Mouse (Mus musculus) hindbrain, embryonic 11.5 days (tissue): Measurements from ENCODE around the gene Cst3. TPM values are rescaled to one million over a fixed set of nuclear protein-coding genes. Genes with fewer than 3 reads are reported as not detected.

Source experiments
- ATAC-seq: fragments of 200-750 bp; cut with Nextera tagmentation; 2 replicates; pipeline ENCODE4 v1.8.0; 2017; ENCODE audit warnings: mild to moderate bottlenecking, moderate TSS enrichment, moderate library complexity; ENCODE audit not compliant: low FRiP score
- DNase-seq: peaks from one replicate; pipeline ENCODE4 v3.0.0-alpha.2; 2015; ENCODE audit warnings: low spot score
- H3K27ac ChIP-seq: fragments of 300-500 bp; sonication (generic); 2 replicates; pipeline ENCODE4 v1.5.1; 2014; ENCODE audit warnings: mild to moderate bottlenecking, low read depth, low read length
- H3K27me3 ChIP-seq: fragments of 300-500 bp; sonication (generic); 2 replicates; pipeline ENCODE4 v1.6.1; 2014; ENCODE audit warnings: mild to moderate bottlenecking, low read length, moderate library complexity, mixed read lengths; ENCODE audit not compliant: control insufficient read depth, insufficient read depth
- H3K36me3 ChIP-seq: fragments of 300-500 bp; sonication (generic); 2 replicates; pipeline ENCODE4 v1.6.1; 2014; ENCODE audit warnings: mild to moderate bottlenecking, low read length, moderate library complexity, mixed read lengths; ENCODE audit not compliant: control insufficient read depth, insufficient read depth
- H3K4me1 ChIP-seq: fragments of 300-500 bp; sonication (generic); replicated peaks from 2 replicates; pipeline ENCODE4 v1.6.1; 2014; ENCODE audit warnings: low read length, mixed read lengths; ENCODE audit not compliant: control insufficient read depth, insufficient read depth
- H3K4me2 ChIP-seq: fragments of 300-500 bp; sonication (generic); replicated peaks from 2 replicates; pipeline ENCODE4 v1.6.1; 2014; ENCODE audit warnings: mild to moderate bottlenecking, low read depth, low read length
- H3K4me3 ChIP-seq: fragments of 300-500 bp; sonication (generic); 2 replicates; pipeline ENCODE4 v1.5.1; 2014; ENCODE audit warnings: low read depth, low read length
- H3K9ac ChIP-seq: fragments of 300-500 bp; sonication (generic); 2 replicates; pipeline ENCODE4 v1.6.1; 2014; ENCODE audit warnings: low read depth, low read length
- H3K9me3 ChIP-seq: fragments of 300-500 bp; sonication (generic); 2 replicates; pipeline ENCODE4 v1.6.1; 2016; ENCODE audit warnings: low read length; ENCODE audit not compliant: control insufficient read depth
- WGBS: fragments of 180-500 bp; shearing (Covaris S2); extraction: QIAGEN DNeasy Blood & Tissue Kit; methylation state at CpG from one replicate; pipeline ENCODE4 v1.1.7; 2014; 5-methylcytosine and 5-hydroxymethylcytosine counted together
- polyA plus RNA-seq: library from polyadenylated mRNA; unstranded; fragments of >200 nt; fragmentation: Nextera tagmentation; extraction: Ambion mirVana; gene quantifications from 2 replicates; pipeline ENCODE4 v1.2.1, GENCODE M21; 2014

The Cst3 gene
- polyA plus RNA-seq, 1 experiment from 2014 or later, result 384 TPM

DNA sequence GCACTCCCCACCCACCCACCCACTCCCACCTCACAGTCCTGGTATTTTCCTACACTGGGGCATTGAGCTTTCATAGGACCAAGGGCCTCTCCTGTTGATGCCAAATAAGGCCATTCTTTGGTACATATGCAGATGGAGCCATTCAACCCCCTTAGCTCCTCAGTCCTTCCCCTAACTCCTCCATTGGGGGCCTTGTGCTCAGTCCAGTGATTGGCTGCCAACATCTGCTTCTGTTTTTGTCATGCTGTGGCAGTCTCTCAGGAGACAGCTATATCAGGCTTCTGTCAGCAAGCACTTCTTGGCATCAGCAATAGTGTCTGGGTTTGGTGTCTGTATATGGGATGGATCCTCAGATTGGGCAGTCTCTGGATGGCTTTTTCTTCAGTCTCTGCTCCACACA is 9.2 kb upstream of the Cst3 start:
- Histone ChIP-seq H3K9ac (no peak overlapping the region), H3K27ac (no peak overlapping the region), H3K27me3 (no peaks in the 10 kb centered on the region), H3K9me3 (no peaks in the 10 kb centered on the region), H3K4me1 (no peaks in the 10 kb centered on the region), H3K36me3 (no peaks in the 10 kb centered on the region), H3K4me2 (no peak overlapping the region), H3K4me3 (no peak overlapping the region)
- DNase-seq, result no peak
- ATAC-seq, result no peak

DNA sequence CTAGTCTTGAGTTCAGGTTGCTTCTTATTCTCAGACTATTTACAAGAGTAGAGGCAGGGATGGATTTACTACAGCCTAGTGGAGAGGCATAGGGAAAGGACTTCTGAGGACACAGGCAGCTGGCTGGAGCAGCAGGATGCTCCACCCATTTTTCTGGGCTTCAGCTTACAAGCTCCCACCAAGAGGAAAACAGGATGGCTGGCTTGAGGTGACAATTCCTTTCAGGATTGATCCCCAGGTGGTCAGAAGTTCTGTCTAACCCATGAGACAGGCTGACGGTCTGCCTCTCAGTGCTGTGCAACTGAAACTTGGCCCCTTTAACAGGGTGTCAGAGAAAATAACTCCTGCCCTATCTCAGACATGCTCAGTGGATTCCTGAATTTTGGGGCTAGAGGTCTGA is 3.7 kb upstream of the Cst3 start:
- WGBS, result 37% methylated on average over 1 of the region's 1 CpGs
- Histone ChIP-seq H3K4me3 (no peak overlapping the region), H3K36me3 (no peaks in the 10 kb centered on the region), H3K27ac (no peak overlapping the region), H3K9ac (no peak overlapping the region), H3K27me3 (no peaks in the 10 kb centered on the region), H3K4me2 (no peak overlapping the region), H3K4me1 (no peaks in the 10 kb centered on the region; the same call in 1 of the 2 replicates), H3K9me3 (no peaks in the 10 kb centered on the region)
- ATAC-seq, result no peak
- DNase-seq, result no peak

DNA sequence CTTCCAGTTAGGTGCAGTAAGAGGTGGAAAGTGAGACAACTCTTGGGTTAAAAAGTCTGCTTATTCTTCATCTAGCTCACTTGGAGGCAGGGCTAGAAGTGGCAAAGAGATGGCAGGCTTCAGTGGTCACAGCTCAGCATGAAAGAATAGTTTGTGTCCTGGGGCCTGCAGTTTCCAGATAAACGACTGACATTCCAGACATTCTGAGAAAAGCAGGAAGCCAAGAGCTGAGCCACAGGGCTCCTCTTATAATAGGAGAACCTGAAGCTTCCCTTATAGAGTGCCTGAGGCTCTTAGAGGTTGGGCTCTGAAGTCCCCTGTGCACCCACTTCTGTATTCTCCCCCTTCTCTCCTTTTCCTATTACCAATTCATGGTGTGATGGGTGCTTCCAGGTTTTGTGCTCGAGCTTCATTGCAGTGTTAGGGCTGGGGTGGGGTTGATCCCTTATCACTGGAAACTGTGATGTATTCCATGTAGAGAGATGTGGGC is 3.2 kb upstream of the Cst3 start:
- DNase-seq, result no peak
- H3K9me3 ChIP-seq, result no peaks in the 10 kb centered on the region
- no peaks in the 10 kb centered on the region; the same call in 1 of the 2 replicates for H3K4me1 ChIP-seq
- no peak overlapping the region for H3K4me3 ChIP-seq
- no peak overlapping the region for H3K4me2 ChIP-seq
- H3K27ac ChIP-seq, result no peak overlapping the region
- WGBS, result 19% methylated on average over 2 of the region's 2 CpGs
- H3K36me3 ChIP-seq, result no peaks in the 10 kb centered on the region
- H3K9ac ChIP-seq, result no peak overlapping the region
- ATAC-seq, result no peak
- no peaks in the 10 kb centered on the region for H3K27me3 ChIP-seq

DNA sequence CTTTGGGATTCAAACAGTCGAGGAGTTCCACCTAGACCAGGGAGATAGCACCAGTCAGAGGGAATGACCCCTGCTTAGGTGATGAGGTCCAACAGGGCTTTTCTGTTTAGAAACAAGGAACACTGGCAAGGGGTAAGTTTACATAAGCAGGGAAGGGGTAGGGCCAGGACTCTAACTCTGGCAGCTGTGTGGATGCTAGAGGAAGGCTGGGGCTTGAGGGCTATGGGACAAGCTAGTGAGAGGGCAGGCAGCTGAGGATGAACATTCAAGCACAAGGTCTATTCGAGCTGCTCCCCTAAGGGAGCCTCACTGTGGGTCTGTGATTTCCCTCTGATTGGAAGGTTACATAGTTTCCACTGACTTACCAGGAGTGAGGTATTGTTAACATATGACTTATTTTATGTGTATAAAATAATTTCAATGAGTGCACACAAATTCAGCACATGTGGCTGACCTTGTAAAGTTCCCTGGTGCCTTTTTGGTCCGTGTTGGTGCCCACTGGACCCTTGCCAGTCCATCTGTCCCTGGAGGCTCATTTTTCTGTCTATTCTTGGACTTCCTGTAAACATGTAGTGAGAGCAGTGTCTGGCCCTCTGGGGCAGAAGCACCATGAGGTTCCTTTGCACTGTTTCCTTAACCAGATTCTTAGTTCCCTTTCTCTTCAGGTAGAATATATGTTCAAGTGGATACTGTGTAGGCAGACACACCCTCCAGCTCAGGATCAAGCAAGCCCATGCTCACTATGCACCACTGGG is 1.7 kb upstream of the Cst3 start:
- Histone ChIP-seq H3K4me2 (no peak overlapping the region), H3K36me3 (no peaks in the 10 kb centered on the region), H3K4me3 (no peak overlapping the region), H3K27me3 (no peaks in the 10 kb centered on the region), H3K27ac (no peak overlapping the region), H3K9me3 (no peaks in the 10 kb centered on the region), H3K4me1 (no peaks in the 10 kb centered on the region; the same call in none of the 2 replicates), H3K9ac (no peak overlapping the region)
- 47% methylated on average over 3 of the region's 3 CpGs for WGBS
- ATAC-seq (no peak), DNase-seq (no peak)

DNA sequence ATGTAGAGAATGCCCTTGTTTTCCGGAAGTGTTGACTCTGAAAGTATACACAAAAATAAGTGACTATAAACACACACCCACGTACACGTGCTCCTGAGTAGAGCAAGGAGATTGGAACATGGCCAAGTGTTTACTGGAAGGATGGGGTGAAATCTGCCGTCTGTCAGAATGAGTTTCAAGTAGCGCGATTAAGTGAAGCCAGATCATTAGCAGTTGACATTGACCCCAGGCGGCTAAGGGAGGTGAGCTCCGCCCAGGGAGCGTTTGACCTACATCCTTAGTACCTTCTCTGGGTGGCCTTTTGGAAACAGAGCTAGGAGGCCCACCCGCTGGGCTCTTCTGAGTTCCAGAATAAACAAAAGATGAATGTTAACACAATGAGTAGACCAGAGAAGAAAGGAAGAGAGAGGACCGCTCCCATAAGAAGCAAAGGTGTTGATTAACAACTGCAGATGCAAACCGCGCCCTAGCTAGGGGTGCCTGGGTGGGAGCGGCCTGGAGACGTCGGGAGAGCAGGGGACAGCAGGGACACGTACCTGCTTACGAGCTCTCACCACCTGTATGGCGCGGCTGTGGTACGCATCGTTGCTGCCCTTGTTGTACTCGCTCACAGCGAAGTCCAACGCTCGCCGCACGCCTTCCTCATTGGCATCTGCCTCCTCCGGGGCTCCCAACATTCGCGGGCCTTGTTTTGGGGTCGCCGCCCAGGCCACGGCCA is 716 bp downstream of the Cst3 start:
- Histone ChIP-seq H3K27ac (peak overlapping the region; percentile 74; the same call in 1 of the 2 replicates), H3K27me3 (no peaks in the 10 kb centered on the region), H3K36me3 (no peaks in the 10 kb centered on the region), H3K9me3 (no peaks in the 10 kb centered on the region), H3K4me2 (peak overlapping the region; percentile 71), H3K4me3 (peak overlapping the region; percentile 91), H3K4me1 (no peaks in the 10 kb centered on the region; the same call in none of the 2 replicates), H3K9ac (peak overlapping the region; percentile 72)
- ATAC-seq (peak; percentile 77), DNase-seq (peak; percentile 45)
- WGBS, result 2% methylated on average over 34 of the region's 34 CpGs

- H3K9me3 ChIP-seq, result no peaks in the 10 kb centered on the region
- H3K4me3 ChIP-seq, result peak overlapping the region; percentile 91
- H3K27me3 ChIP-seq, result no peaks in the 10 kb centered on the region
- peak overlapping the region; percentile 72 for H3K9ac ChIP-seq
- no peaks in the 10 kb centered on the region; the same call in none of the 2 replicates for H3K4me1 ChIP-seq
- H3K27ac ChIP-seq, result no peak overlapping the region
- DNase-seq (no peak), ATAC-seq (peak; percentile 1; the same call in 1 of the 2 replicates)
- peak overlapping the region; percentile 71 for H3K4me2 ChIP-seq
- H3K36me3 ChIP-seq, result no peaks in the 10 kb centered on the region
- 57% methylated on average over 3 of the region's 3 CpGs for WGBS
Measured at GRCm38 (mm10) chr2:148874224-148874616, 1.3 kb downstream of the Cst3 start.

DNA sequence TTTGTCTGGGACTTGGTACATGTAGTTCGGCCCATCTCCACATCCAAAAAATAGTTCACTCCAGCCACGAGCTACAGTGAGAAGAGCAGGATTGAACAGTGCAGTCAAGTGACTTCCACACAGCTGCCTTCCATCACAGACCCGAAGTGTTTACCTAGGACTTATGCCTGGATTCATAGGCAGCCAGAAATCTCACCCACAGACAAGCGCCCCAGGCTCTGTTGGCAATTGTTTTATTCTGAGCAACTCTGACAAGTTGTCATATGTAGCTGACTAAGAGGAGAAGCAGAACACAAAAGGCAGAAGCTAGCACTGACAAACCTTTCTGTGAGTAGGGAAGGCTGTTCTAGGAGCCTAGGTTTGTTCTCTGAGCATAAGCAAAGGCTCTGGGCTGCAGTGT is 2.6 kb downstream of the Cst3 start:
- DNase-seq (no peak), ATAC-seq (no peak)
- WGBS, result 90% methylated on average over 4 of the region's 4 CpGs
- no peaks in the 10 kb centered on the region for H3K36me3 ChIP-seq
- H3K4me3 ChIP-seq, result 0 out of 2 replicates have a peak overlapping the region, but pooled peaks have one; percentile 8
- H3K9me3 ChIP-seq, result no peaks in the 10 kb centered on the region
- H3K27me3 ChIP-seq, result no peaks in the 10 kb centered on the region
- H3K4me2 ChIP-seq, result peak overlapping the region; percentile 71
- no peak overlapping the region; the same call in 1 of the 2 replicates for H3K9ac ChIP-seq
- H3K27ac ChIP-seq, result no peak overlapping the region
- no peaks in the 10 kb centered on the region; the same call in none of the 2 replicates for H3K4me1 ChIP-seq

- H3K9ac ChIP-seq, result no peak overlapping the region
- H3K4me1 ChIP-seq, result no peaks in the 10 kb centered on the region; the same call in none of the 2 replicates
- ATAC-seq (no peak), DNase-seq (no peak)
- no peaks in the 10 kb centered on the region for H3K9me3 ChIP-seq
- H3K4me2 ChIP-seq, result no peak overlapping the region
- no peaks in the 10 kb centered on the region for H3K36me3 ChIP-seq
- no peak overlapping the region for H3K27ac ChIP-seq
- no peaks in the 10 kb centered on the region for H3K27me3 ChIP-seq
- 90% methylated on average over 3 of the region's 3 CpGs for WGBS
- H3K4me3 ChIP-seq, result no peak overlapping the region
Measured at GRCm38 (mm10) chr2:148870526-148870925, 5.0 kb downstream of the Cst3 start.
